Mouse (Mus musculus) left cerebral cortex, postnatal 4 days (tissue): ENCODE measurements at regions not wholly inside any gene's neighbourhood (a gene's known extent, or its start where the extent isn't known, plus 50 kb on each side); places are given as distances from the start of the nearest gene placed in this dataset.

Experiments
- DNase-seq: peaks from one replicate; pipeline ENCODE4 v3.0.0-alpha.2; 2022
- intact Hi-C: fragments of 180-260 bp; cut with DNase I; formaldehyde crosslinking; loops from one replicate; pipeline ENCODE4 v1.15.1; 2025

DNA sequence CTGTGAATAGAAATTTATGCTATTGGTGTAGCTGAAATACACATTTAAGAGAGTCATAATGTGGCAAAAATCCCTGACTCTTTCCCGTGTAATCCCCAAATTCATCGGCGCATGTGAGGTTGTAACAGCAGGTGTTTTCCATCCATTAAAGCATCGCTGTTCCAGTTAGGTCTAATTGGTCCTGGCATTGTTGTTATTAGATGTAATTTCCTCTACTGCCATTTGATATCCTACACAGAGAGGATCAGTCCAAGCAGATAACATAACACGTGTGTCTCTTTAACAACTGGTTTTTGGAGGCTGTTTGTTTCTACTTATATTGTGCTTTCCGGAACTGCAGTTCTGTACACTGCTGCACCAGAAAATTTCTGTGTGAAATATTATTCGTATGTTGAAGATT, 101.8 kb downstream of the Vgll3 start:
- no peak for DNase-seq
- intact Hi-C loops: loop anchor here (5.0 kb wide), 1 partner anchor 180 kb away; no protein-coding TSS in a partner anchor

DNA sequence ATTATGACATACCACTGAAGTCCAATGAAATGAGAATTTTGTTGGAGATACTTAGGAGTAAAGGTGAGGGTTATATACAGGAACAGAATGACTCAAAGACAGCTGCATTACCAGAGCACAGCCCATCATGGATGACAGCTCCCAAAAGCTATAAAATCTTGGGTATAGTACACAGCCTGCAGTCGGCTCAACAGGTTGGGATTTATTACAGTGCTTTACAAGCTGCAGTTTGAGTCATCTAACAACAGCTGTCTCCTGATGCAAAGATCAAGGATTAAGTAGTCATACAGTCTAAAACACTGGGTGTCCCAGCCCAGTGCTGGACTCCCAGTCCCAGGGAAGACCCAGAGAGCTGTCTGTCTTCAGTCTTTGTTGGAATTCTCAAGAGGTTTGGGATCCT, 110.9 kb downstream of the Vgll3 start:
- no peak for DNase-seq
- intact Hi-C loops: no loop called here

DNA sequence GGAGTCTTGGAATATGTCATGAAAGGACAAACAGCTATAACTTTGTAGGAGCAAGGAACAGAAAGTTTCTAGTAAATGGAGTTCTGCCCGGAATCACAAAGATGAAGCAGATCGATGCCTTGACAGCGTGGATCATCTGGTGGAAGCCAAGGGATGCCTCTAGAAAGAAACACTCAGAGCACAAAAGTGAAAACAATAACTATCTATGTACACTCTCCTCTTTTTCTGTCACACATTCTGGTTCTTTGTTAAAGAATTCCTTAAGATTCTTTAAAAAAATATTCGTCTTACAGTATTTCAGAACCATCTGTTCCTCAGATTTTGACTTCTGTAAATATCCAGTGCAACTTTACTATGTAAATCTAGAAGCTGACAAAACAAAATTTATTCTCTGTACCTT, 148.8 kb downstream of the Vgll3 start:
- no peak for DNase-seq
- intact Hi-C loops: no loop called here

DNA sequence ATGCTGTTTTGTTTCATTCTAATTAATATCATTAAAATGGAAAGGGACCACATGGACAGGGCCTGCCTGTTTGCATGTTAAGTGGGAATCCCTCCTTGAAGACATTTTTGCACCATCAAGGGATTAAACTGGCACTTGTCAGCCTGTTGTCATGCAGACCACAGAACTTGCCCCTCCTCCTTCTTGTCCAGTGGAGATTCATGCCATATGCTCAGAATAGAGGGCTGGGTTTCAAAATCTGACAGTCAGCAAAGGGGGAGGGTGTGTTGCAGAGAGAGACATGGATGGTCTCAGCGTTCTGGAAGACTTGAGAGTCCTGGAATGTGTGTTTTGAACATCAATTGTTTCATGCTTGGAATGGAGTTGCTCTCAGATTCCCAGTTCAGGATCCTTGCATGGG, 149.2 kb downstream of the Vgll3 start:
- no peak for DNase-seq
- intact Hi-C loops: no loop called here

DNA sequence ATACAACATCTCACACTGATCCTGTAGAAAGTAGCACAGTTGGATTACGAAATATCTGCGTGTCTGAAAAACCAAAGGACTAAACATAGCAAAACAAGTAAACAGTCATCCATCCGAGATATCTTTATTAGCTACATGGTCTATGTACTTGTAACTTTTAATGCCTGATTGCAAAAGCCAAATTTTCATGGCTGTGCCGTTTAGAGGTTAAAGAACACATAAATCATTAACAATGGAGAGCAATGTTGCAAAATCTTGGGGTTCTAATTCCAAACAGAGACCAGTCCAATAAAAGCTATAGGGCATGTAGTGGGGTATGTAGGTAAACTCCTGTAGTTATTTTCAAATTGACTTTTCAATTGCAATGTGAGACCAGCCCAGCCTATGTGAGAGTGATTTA, 162.0 kb downstream of the Vgll3 start:
- DNase-seq: no peak
- intact Hi-C loops: no loop called here

DNA sequence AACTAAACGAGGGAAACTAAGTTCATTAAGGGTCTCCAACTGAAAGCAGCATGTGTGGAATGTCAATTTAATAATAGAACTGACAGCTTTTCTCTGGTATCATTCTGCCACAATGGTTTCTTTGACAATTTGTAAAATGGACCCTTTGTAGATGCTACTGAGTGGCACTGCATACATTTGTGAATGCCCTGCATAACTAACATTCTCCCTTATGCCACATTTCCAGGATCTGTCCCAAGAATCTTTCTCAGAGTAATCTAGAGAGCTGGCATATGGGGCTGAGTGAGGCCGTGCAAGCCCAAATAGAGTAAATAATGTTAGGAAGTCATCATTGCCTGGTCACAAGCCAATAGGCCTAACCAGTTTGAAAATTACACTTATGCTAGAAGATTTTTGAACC, 172.1 kb downstream of the Vgll3 start:
- DNase-seq: no peak
- intact Hi-C loops: no loop called here

DNA sequence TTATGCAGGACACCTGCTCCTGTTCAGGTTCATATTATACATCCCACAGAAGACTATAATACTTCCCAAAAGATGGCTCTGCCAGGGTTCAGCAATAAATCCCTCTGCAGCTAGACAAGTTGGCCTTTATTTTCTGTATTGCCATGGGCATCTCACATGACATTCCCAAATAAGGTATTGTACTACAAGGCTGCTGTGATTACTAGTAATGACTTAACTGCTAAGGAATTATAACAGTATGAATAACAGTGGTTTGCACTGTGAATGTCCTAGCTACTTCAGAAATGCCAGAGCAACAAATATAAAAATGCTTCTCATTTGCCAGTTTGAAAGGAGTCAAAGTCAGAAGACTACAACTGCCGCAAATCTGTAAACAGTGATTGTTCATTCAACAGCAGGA, 184.3 kb downstream of the Vgll3 start:
- DNase-seq: no peak
- intact Hi-C loops: no loop called here

DNA sequence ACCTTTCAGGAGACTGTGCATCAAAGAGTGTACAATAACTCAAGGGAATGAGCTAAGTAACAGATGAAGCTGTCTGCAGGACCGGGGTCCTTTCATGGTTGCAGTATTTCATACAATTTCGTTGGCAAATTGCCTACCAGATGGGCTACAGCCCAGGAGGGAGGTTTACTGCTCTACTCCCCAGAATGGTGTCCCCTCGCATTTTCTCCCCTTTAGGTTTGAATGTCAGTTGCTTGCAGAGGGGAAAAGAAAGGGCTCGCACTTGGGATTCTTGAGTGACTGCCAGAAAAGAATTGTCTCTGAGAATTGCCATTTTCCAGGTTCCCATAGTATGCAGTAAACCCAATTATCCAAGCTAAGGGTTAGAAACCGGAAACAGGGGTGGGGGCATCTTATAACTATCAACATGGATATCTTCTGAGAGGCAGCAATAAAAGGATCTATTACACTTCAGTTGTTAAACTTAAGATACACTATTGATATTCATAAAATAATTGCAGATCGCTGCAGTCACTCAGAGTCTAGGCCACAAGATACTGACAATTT, 185.7 kb downstream of the Vgll3 start:
- no peak for DNase-seq
- intact Hi-C loops: loop anchor here (10.0 kb wide), 1 partner anchor 1246 kb away; no protein-coding TSS in a partner anchor

DNA sequence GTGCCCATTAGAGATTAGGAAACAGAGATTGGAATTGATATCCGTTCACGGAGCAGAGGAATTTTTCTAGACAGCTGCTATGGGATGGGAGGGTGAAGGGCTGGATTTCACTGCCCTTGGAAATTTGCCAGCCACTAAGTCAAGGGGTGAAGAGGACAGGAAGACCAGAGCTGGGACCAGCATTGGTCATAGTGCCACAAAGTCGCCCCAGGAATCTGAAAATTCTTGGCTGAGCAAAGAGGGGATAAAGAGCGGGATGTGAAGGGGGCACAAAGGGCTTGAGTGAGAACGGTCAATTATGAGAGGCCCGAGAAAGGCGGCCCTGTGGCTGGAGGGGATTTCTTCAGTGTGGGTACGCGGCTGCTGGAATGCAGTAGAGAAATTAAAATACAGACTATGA, 189.6 kb downstream of the Vgll3 start:
- intact Hi-C loops: loop anchor here (5.0 to 10.0 kb wide), 3 partner anchors 217 to 1250 kb away; no protein-coding TSS in a partner anchor
- DNase-seq: no peak

DNA sequence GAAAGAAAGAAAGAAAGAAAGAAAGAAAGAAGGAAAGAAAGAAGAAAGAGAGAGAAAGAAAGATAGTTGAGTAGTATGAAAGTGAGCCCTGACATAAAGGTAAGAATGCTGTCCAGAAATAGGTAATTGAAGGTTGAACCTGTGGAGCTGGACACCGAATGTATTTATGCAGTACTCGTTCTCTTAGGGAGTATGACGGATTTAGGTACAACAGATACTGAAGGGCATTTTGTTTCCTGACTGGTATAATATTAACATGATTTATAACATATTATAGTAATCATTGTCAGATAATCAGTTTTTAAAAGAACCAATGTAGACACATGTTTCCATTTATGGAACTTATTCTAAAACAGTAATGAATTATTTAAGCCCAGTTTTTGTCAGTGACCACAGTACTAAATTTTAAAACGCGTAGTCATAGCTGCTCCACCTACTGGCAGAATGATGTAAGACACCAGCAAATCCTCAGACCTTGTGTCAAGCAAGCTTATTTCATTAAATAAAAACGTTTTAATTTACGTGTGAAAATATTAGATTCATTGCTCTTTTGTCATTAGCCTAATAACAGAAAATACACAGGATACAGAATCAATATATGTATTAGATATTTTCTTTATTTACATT, 191.0 kb downstream of the Vgll3 start:
- intact Hi-C loops: loop anchor here (5.0 to 10.0 kb wide), 3 partner anchors 219 to 1251 kb away; no protein-coding TSS in a partner anchor
- peak; percentile 12 for DNase-seq

DNA sequence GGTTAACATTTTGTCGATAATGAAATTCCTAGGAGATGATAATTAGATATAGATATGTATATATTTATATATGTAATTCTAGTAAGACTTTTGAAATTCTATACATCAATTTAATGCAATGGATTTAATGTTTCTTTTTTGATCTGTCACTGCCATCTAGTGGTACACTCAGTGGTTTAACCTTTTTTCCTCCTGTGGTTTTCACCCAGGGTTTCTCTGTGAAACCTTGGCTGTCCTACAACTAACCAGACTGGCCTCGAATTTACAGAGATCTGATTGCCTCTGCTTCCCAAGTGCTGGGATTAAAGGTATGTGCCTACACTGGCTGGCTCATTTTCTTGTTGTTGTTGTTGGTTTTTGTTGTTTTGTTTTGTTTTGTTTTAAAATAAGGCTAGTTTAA, 198.6 kb downstream of the Vgll3 start:
- no peak for DNase-seq
- intact Hi-C loops: loop anchor here (5.0 kb wide), 1 partner anchor 386 kb away; no protein-coding TSS in a partner anchor

DNA sequence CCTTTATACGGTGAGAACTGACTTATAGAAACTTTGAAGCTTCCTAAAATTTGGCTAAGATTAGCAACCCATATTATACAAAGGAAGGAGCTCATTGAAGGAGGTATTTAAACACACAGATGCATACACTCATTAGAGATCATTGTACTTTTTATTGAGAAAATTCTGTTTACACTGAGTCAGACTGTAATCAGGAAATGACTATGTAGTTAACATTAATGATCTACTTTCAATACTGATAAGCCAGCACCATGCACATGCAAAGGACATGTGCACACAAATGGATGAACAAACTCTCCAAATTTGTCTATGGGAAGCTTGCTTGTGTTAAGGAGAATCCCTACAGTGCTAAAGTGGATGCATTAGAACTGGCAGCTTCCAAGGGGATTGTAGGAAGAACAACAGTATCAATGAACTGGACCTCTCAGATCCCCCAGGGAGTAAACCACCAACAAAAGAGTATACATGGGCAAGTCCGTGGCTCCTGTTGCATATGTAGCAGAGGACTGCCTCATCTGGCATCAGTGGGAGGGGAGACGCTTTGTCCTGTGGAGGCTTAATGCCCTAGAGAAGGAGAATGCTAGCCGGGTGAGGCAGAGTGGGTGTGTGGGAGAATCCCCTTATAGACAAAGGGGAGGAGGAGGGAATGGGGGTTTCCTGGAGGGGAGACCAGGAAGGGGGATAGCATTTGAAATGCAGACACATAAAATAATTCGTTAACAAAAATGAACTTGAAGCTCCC, 200.0 kb downstream of the Vgll3 start:
- intact Hi-C loops: loop anchor here (5.0 kb wide), 1 partner anchor 388 kb away; no protein-coding TSS in a partner anchor
- DNase-seq: no peak

DNA sequence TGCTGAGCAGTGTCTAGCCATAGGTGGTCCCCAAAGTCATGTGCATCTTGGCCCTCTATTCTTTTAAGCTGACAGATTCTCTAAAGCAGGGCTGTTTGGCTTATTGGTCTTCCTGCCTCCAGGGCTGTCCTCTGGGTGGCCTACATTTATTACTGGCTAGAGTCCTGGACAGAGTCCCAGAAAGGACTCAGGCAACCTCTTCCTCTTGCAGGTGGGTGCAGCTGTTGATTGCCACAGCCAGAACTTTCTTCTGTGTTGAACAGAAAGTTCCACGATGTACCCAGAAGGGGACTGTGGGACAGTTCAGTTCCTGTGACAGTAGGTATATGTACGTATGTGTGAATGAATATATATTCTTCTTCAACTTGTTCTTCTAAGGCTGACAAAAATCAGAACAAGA, 202.0 kb downstream of the Vgll3 start:
- intact Hi-C loops: no loop called here

DNA sequence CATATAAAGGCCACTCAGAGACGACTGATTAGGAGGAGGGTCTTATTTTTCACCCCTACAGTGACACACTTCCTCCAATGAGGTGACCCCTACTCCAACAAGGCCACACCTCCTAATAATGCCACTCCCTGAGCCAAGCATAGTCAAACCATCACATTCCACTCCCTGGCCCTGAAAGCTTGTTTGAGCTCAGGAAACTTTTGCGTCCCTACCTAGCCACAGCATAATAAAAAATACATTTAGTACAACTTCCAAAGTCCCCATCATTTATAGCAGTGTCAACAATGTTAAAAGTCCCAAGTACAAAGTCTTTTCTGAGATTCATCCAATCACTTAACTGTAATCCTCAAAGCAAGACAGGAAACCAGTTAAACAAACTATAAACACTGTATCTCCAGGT, 208.3 kb downstream of the Vgll3 start:
- intact Hi-C loops: no loop called here
- no peak for DNase-seq

More for the DNA sequence above, 202.0 kb downstream of the Vgll3 start:
- DNase-seq: no peak
